In the genomic region with DNA sequence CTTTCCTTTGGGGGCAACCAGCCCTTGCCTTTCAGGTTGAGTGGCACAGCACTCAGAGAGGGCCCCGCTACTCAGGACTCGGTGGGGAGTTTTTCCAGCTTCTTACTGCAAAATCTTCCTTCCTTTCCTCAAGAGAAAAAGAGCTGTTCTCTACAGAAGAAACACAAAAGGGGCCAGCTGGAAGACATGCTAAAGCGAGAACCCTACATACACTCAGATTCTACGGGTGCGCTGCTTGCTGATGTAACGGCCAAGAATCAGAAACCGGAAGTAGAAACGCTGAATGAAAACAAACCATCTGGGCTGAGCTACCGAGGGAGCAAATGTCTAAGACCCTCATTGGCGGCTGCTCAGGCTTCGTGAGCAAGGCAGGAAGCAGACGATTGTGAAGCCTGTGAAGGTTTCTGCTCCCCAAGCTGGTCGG, we compare ENCODE assay signal across 8 mouse cellular contexts.
DNase-seq lines count a peak whose midpoint lies in the region; ATAC-seq lines count a peak whose summit lies in the region.

No protein-coding gene starts in this region.

- H3K9me3 ChIP-seq in forebrain, embryonic 10.5 days: no peaks in the 10 kb centered on the region
- H3K9me3 ChIP-seq in hindbrain, embryonic 15.5 days: no peaks in the 10 kb centered on the region
- no peaks in the 10 kb centered on the region for H3K9me3 ChIP-seq in liver, embryonic 12.5 days (replicated peaks)

- H3K36me3 ChIP-seq in forebrain, embryonic 10.5 days (replicated peaks): no peaks in the 10 kb centered on the region
- no peaks in the 10 kb centered on the region for H3K36me3 ChIP-seq in hindbrain, embryonic 15.5 days
- no peaks in the 10 kb centered on the region for H3K36me3 ChIP-seq in liver, embryonic 12.5 days

- peaks cover 65% of the 10 kb centered on the region for H3K4me1 ChIP-seq in forebrain, embryonic 10.5 days
- peaks cover 21% of the 10 kb centered on the region for H3K4me1 ChIP-seq in hindbrain, embryonic 15.5 days (replicated peaks)
- H3K4me1 ChIP-seq in liver, embryonic 12.5 days: peaks cover 56% of the 10 kb centered on the region

- no peaks in the 10 kb centered on the region for H3K27me3 ChIP-seq in forebrain, embryonic 10.5 days (ENCODE audit: poor library complexity, severe bottlenecking)
- H3K27me3 ChIP-seq in hindbrain, embryonic 15.5 days: no peaks in the 10 kb centered on the region
- no peaks in the 10 kb centered on the region for H3K27me3 ChIP-seq in liver, embryonic 12.5 days (replicated peaks)

- H3K27ac ChIP-seq in forebrain, embryonic 10.5 days: peak overlapping the region; percentile 74
- peak overlapping the region; percentile 67 for H3K27ac ChIP-seq in hindbrain, embryonic 15.5 days (replicated peaks)
- H3K27ac ChIP-seq in liver, embryonic 12.5 days: peak overlapping the region; percentile 89

- H3K4me2 ChIP-seq in hindbrain, embryonic 15.5 days: peak overlapping the region; percentile 39
- peak overlapping the region; percentile 64 for H3K4me2 ChIP-seq in liver, embryonic 12.5 days

- WGBS in forebrain, embryonic 10.5 days: 56% methylated on average over 13 of the region's 13 CpGs
- WGBS in hindbrain, embryonic 15.5 days: 46% methylated on average over 13 of the region's 13 CpGs
- WGBS in liver, embryonic 12.5 days (ENCODE audit: insufficient replicate concordance): 23% methylated on average over 13 of the region's 13 CpGs

- peak; percentile 96 for ATAC-seq in CD4-positive, CD25-positive, alpha-beta regulatory T cell, adult 4 months
- no peak for ATAC-seq in hindbrain, embryonic 15.5 days (ENCODE audit: low FRiP score, low read depth)
- ATAC-seq in liver, embryonic 12.5 days: no peak

- H3K4me3 ChIP-seq in forebrain, embryonic 10.5 days: no peak overlapping the region
- H3K4me3 ChIP-seq in hindbrain, embryonic 15.5 days: no peak overlapping the region
- peak overlapping the region; percentile 45 for H3K4me3 ChIP-seq in liver, embryonic 12.5 days

- peak; percentile 72 to 73 for DNase-seq in B cell, adult 2 months
- DNase-seq in forebrain, embryonic 10.5 days (ENCODE audit: extremely low spot score, low spot score): no peak
- peak; percentile 61 to 74 for DNase-seq in natural killer cell, adult 2 months (ENCODE audit: low spot score in 2 of 2)
- DNase-seq in MN1 (ENCODE audit: low spot score): no peak
- no peak for DNase-seq in ovary, postnatal 36 days (ENCODE audit: low spot score)

- H3K9ac ChIP-seq in hindbrain, embryonic 15.5 days: no peak overlapping the region
- peak overlapping the region; percentile 58 for H3K9ac ChIP-seq in liver, embryonic 12.5 days

Comparison
In these comparisons a context has a peak if more than half of its experiments do, and no peak if none do; other contexts are left out.
1. DNase-seq: peak in B cell, adult 2 months (2 of 2) and natural killer cell, adult 2 months (2 of 2); none in forebrain, embryonic 10.5 days (single experiment), MN1 (single experiment) and ovary, postnatal 36 days (single experiment).
2. Peak in every context shown above with its lines, with median percentiles within 50 percentile points of each other: H3K27ac ChIP-seq.